Mouse (Mus musculus) myocyte (in vitro differentiated cells): ENCODE measurements at regions not wholly inside any gene's neighbourhood (a gene's known extent, or its start where the extent isn't known, plus 50 kb on each side); places are given as distances from the start of the nearest gene placed in this dataset.

Experiments
- H3K27me3 ChIP-seq: one replicate; pipeline ENCODE4 v1.6.1; 2011; ENCODE audit not compliant: control insufficient read depth, insufficient read depth, insufficient read length
- H3K36me3 ChIP-seq: one replicate; pipeline ENCODE4 v1.6.1; 2011; ENCODE audit not compliant: control insufficient read depth, insufficient read depth
- H3K4me2 ChIP-seq: one replicate; pipeline ENCODE4 v1.6.1; 2011; ENCODE audit warnings: low read depth, control low read depth
- H3K4me3 ChIP-seq: one replicate; pipeline ENCODE4 v1.5.1; 2011; ENCODE audit warnings: mild to moderate bottlenecking, control low read depth, moderate library complexity
- H3K79me2 ChIP-seq: one replicate; pipeline ENCODE4 v1.6.1; 2011; ENCODE audit not compliant: control insufficient read depth, insufficient read depth
- H3ac ChIP-seq: one replicate; pipeline ENCODE4 v1.6.1; 2011; ENCODE audit not compliant: control insufficient read depth, insufficient read length
- CEBPB ChIP-seq: IDR thresholded peaks from 2 replicates; pipeline ENCODE4 v1.6.1; 2011; ENCODE audit warnings: mild to moderate bottlenecking, moderate library complexity; ENCODE audit not compliant: poor library complexity, insufficient read depth, severe bottlenecking
- E2F4 ChIP-seq: IDR thresholded peaks from one replicate; pipeline ENCODE4 v1.6.1; 2011; ENCODE audit warnings: mild to moderate bottlenecking, control low read depth, moderate library complexity; ENCODE audit not compliant: insufficient read depth
- MAX ChIP-seq: IDR thresholded peaks from one replicate; pipeline ENCODE4 v1.6.1; 2011; ENCODE audit warnings: low read depth, mild to moderate bottlenecking, control low read depth
- MYOD1 ChIP-seq, 3 experiments: IDR thresholded peaks; one replicate each; pipeline ENCODE4 v1.6.1; 2011; ENCODE audit warnings: control low read depth in 2 of 3, low read depth in 2 of 3, mild to moderate bottlenecking in 2 of 3, moderate library complexity in 1 of 3; ENCODE audit not compliant: insufficient read length in 2 of 3, control insufficient read depth in 1 of 3
- MYOG ChIP-seq, 3 experiments: IDR thresholded peaks; one replicate each; pipeline ENCODE4 v1.6.1; 2011; ENCODE audit warnings: control low read depth in 2 of 3, low read depth in 2 of 3, mild to moderate bottlenecking in 2 of 3; ENCODE audit not compliant: insufficient read length in 2 of 3, control insufficient read depth in 1 of 3, insufficient read depth in 1 of 3
- POLR2A ChIP-seq: IDR thresholded peaks from one replicate; pipeline ENCODE4 v1.6.1; 2011; ENCODE audit warnings: low read depth, mild to moderate bottlenecking, control low read depth, moderate library complexity; ENCODE audit not compliant: insufficient read length
- POLR2AphosphoS2 ChIP-seq: IDR thresholded peaks from one replicate; pipeline ENCODE4 v1.6.1; 2011; ENCODE audit warnings: low read depth, control low read depth; ENCODE audit not compliant: insufficient read length
- REST ChIP-seq: IDR thresholded peaks from one replicate; pipeline ENCODE4 v1.6.1; 2011; ENCODE audit warnings: mild to moderate bottlenecking, control low read depth, moderate library complexity; ENCODE audit not compliant: insufficient read depth, insufficient read length
- SRF ChIP-seq: IDR thresholded peaks from one replicate; pipeline ENCODE4 v1.6.1; 2011; ENCODE audit warnings: low read depth; ENCODE audit not compliant: control insufficient read depth, insufficient read length
- TCF12 ChIP-seq: IDR thresholded peaks from one replicate; pipeline ENCODE4 v1.6.1; 2011; ENCODE audit warnings: mild to moderate bottlenecking, control low read depth; ENCODE audit not compliant: poor library complexity, insufficient read depth, severe bottlenecking
- TCF3 ChIP-seq: IDR thresholded peaks from one replicate; pipeline ENCODE4 v1.6.1; 2011; ENCODE audit warnings: low read depth, control low read depth; ENCODE audit not compliant: insufficient read length
- USF1 ChIP-seq: IDR thresholded peaks from one replicate; pipeline ENCODE4 v1.6.1; 2011; ENCODE audit warnings: low read depth, mild to moderate bottlenecking, control low read depth, moderate library complexity

- H3K79me2 ChIP-seq = no peaks in the 10 kb centered on the region
- H3ac ChIP-seq = no peak overlapping the region
- H3K36me3 ChIP-seq = no peaks in the 10 kb centered on the region
- TF ChIP-seq USF1 (no peak), POLR2A (no peak), POLR2AphosphoS2 (no peak), MYOG (IDR thresholded peaks at IDR 0.05; ENCODE audit: control insufficient read depth in 1 of 3, insufficient read depth in 1 of 3, insufficient read length in 2 of 3, low read depth in 2 of 3) (no peak), CEBPB (no peak), E2F4 (no peak), TCF12 (no peak), MYOD1 (IDR thresholded peaks at IDR 0.05; ENCODE audit: control insufficient read depth in 1 of 3, insufficient read length in 2 of 3, low read depth in 2 of 3) (no peak), SRF (no peak), REST (no peak), TCF3 (no peak), MAX (no peak)
- no peak overlapping the region for H3K4me2 ChIP-seq
- no peak overlapping the region for H3K4me3 ChIP-seq
- H3K27me3 ChIP-seq = no peaks in the 10 kb centered on the region
These were observed 73.9 kb upstream of the Foxo1 start for GRCm38 (mm10) chr3:52194216-52194615.

- Histone ChIP-seq H3K27me3 (no peaks in the 10 kb centered on the region), H3K4me3 (peak overlapping the region; percentile 15), H3K4me2 (peak overlapping the region; percentile 97), H3ac (peak overlapping the region; percentile 13), H3K36me3 (no peaks in the 10 kb centered on the region), H3K79me2 (no peaks in the 10 kb centered on the region)
- TF ChIP-seq TCF12 = no peak
- no peak for TF ChIP-seq TCF3
- TF ChIP-seq SRF = no peak
- no peak for TF ChIP-seq POLR2AphosphoS2
- TF ChIP-seq E2F4 = no peak
- no peak for TF ChIP-seq REST
- no peak for TF ChIP-seq USF1
- TF ChIP-seq MYOD1 (IDR thresholded peaks at IDR 0.05; ENCODE audit: control insufficient read depth in 1 of 3, insufficient read length in 2 of 3, low read depth in 2 of 3) = no peak
- no peak for TF ChIP-seq MYOG (IDR thresholded peaks at IDR 0.05; ENCODE audit: control insufficient read depth in 1 of 3, insufficient read depth in 1 of 3, insufficient read length in 2 of 3, low read depth in 2 of 3)
- TF ChIP-seq CEBPB = no peak
These were observed 72.7 kb upstream of the Foxo1 start for GRCm38 (mm10) chr3:52195486-52195885.

GRCm38 (mm10) chr3:52196047-52196935, 71.8 kb upstream of the Foxo1 start:
- peak overlapping the region; percentile 13 for H3ac ChIP-seq
- no peaks in the 10 kb centered on the region for H3K79me2 ChIP-seq
- H3K4me2 ChIP-seq = peak overlapping the region; percentile 97
- H3K27me3 ChIP-seq = no peaks in the 10 kb centered on the region
- H3K36me3 ChIP-seq = no peaks in the 10 kb centered on the region
- TF ChIP-seq SRF (no peak), MYOG (IDR thresholded peaks at IDR 0.05; ENCODE audit: control insufficient read depth in 1 of 3, insufficient read depth in 1 of 3, insufficient read length in 2 of 3, low read depth in 2 of 3) (no peak), POLR2A (no peak), MYOD1 (IDR thresholded peaks at IDR 0.05; ENCODE audit: control insufficient read depth in 1 of 3, insufficient read length in 2 of 3, low read depth in 2 of 3) (peak in 1 of 3 experiments; percentile 27), CEBPB (no peak), POLR2AphosphoS2 (no peak), TCF3 (no peak)
- peak overlapping the region; percentile 15 for H3K4me3 ChIP-seq

GRCm38 (mm10) chr3:52196936-52197246, 71.2 kb upstream of the Foxo1 start:
- Histone ChIP-seq H3ac (no peak overlapping the region), H3K27me3 (no peaks in the 10 kb centered on the region), H3K79me2 (no peaks in the 10 kb centered on the region), H3K4me3 (peak overlapping the region; percentile 15), H3K4me2 (peak overlapping the region; percentile 97), H3K36me3 (no peaks in the 10 kb centered on the region)
- no peak for TF ChIP-seq REST
- TF ChIP-seq POLR2A = no peak
- TF ChIP-seq USF1 = no peak
- TF ChIP-seq SRF = no peak
- TF ChIP-seq CEBPB = no peak
- no peak for TF ChIP-seq MAX
- no peak for TF ChIP-seq E2F4
- no peak for TF ChIP-seq POLR2AphosphoS2
